Mouse (Mus musculus): ENCODE measurements around the gene Cyb5rl. TPM values are rescaled to one million over a fixed set of nuclear protein-coding genes. Genes with fewer than 3 reads are reported as not detected.

The Cyb5rl gene
- polyA plus RNA-seq, 1 experiment from 2014 or later, result 7.3 TPM

GRCm38 (mm10) chr4:107042304-107042703 is 24.5 kb upstream of the Cyb5rl start:
- Histone ChIP-seq H3K36me3 (peaks cover 94% of the 10 kb centered on the region), H3K9me3 (no peaks in the 10 kb centered on the region), H3K4me3 (no peak overlapping the region), H3K27me3 (ENCODE audit: insufficient read depth, poor library complexity, severe bottlenecking) (no peaks in the 10 kb centered on the region), H3K4me1 (peaks cover 13% of the 10 kb centered on the region), H3K27ac (no peak overlapping the region)
- 89% methylated on average over 6 of the region's 6 CpGs for WGBS
- no peak for DNase-seq (ENCODE audit: low spot score)

DNA sequence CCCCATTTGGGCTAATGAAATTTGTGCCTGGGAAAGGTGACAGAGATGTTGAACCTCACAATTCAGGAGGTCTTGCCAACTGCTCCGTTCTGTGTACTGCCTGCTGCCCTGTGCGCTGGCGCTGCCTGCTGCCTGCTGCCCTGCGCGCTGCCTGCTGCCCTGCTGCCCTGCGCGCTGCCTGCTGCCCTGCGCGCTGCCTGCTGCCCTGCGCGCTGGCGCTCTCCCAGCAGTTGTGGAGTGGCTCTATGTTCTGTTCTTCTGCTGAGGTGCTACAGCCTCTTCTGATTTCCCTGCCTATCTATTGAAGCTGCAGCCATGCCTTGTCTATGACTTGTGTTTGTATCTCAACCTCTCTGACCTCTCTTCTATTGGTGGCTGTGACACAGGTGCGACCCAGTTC is 21.6 kb upstream of the Cyb5rl start:
- H3K36me3 ChIP-seq, result peaks cover 87% of the 10 kb centered on the region
- no peaks in the 10 kb centered on the region for H3K9me3 ChIP-seq
- no peak overlapping the region for H3K4me3 ChIP-seq
- WGBS, result 97% methylated on average over 13 of the region's 13 CpGs
- no peak overlapping the region for H3K27ac ChIP-seq
- H3K4me1 ChIP-seq, result no peaks in the 10 kb centered on the region
- no peak for DNase-seq (ENCODE audit: low spot score)
- no peaks in the 10 kb centered on the region for H3K27me3 ChIP-seq (ENCODE audit: insufficient read depth, poor library complexity, severe bottlenecking)

DNA sequence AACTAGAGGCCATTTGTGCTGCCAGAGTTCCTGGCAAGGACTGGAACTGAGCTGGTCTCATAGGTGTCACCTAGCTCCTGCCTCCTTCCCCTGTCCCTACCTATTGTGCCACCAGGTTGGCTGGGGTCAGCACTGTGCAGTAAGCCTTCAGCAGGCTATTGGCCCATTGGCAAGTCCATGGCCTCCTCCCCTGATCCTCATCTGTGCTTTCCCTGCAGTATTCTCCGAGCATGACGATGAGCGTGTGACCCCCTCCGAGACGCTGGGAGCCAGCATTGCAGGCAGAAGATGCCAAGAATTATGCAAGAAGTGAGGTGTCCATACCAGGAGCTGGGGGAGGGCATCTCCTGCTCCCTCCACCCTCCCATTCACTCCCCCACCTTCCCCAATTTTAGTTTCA is 19.0 kb upstream of the Cyb5rl start:
- no peak overlapping the region for H3K27ac ChIP-seq
- H3K9me3 ChIP-seq, result no peaks in the 10 kb centered on the region
- peaks cover 61% of the 10 kb centered on the region for H3K36me3 ChIP-seq
- 96% methylated on average over 5 of the region's 5 CpGs for WGBS
- no peak for DNase-seq (ENCODE audit: low spot score)
- no peaks in the 10 kb centered on the region for H3K4me1 ChIP-seq
- no peaks in the 10 kb centered on the region for H3K27me3 ChIP-seq (ENCODE audit: insufficient read depth, poor library complexity, severe bottlenecking)
- no peak overlapping the region for H3K4me3 ChIP-seq

DNA sequence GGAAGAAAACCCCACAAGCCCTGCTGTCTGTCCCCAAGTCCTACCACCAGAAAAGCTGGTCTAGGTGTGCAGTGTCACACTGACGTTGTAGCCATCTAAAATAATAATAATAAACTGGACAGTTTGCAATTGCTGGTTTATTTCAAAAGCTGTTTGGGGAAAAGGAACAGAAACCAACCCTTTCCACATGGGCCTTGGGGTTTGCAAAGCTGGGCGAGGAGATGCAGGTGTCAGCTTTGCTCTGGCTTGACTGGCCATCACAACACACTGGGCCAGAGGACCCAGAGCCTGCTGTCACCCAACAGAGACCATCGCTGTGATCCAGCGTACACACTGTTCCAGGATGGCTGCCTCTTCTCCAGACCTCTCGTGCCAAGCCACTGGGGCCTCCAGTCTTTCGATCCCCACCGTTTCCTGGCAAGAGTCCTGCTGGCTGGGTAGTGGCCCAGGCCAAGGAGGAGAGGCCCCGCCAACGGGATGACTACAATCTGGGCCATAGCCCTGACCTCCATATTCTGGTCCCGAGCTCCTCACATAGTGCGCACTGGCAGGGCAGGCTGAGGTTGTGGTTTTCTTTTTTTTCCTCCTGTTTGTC is 18.1 kb upstream of the Cyb5rl start:
- WGBS, result 91% methylated on average over 11 of the region's 11 CpGs
- H3K36me3 ChIP-seq, result peaks cover 56% of the 10 kb centered on the region
- no peak overlapping the region for H3K4me3 ChIP-seq
- H3K4me1 ChIP-seq, result no peaks in the 10 kb centered on the region
- no peak for DNase-seq (ENCODE audit: low spot score)
- H3K9me3 ChIP-seq, result no peaks in the 10 kb centered on the region
- H3K27ac ChIP-seq, result no peak overlapping the region
- no peaks in the 10 kb centered on the region for H3K27me3 ChIP-seq (ENCODE audit: insufficient read depth, poor library complexity, severe bottlenecking)

- Histone ChIP-seq H3K4me3 (no peak overlapping the region), H3K4me1 (no peaks in the 10 kb centered on the region), H3K27me3 (ENCODE audit: insufficient read depth, poor library complexity, severe bottlenecking) (no peaks in the 10 kb centered on the region), H3K9me3 (no peaks in the 10 kb centered on the region), H3K27ac (no peak overlapping the region), H3K36me3 (peaks cover 45% of the 10 kb centered on the region)
- DNase-seq (ENCODE audit: low spot score), result no peak
- WGBS, result 44% methylated on average over 4 of the region's 4 CpGs
These were observed 14.9 kb upstream of the Cyb5rl start for GRCm38 (mm10) chr4:107051889-107052288.

DNA sequence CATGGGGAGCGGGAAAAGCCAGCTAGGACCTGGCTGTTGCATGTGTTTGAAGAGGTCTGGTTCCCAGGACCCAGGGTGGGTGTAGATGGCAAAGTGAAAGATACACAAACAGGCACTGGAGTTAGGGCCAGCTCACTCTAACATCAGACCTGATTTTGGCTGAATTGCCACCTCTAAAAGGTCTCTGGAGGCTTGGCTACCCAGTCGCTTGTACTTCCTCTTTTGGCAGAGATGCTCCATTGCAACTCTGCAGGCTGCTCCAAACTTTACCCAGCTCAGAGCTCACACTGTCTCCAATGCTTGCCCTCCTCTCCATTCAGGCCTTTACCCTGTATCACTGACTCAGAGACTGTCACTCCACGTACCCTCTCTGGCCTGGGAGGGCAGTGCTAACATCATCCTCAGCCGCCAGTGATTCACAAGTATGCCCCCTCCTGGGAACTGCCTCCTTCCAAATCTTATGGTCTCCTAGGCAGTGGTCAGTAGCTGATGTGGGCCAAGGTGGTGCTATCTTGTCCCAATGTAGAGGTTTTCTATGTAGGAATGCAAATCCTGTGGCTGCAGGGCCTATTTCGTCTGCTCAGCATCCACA is 13.7 kb upstream of the Cyb5rl start:
- Histone ChIP-seq H3K9me3 (no peaks in the 10 kb centered on the region), H3K4me3 (no peak overlapping the region), H3K27ac (no peak overlapping the region), H3K4me1 (no peaks in the 10 kb centered on the region), H3K27me3 (ENCODE audit: insufficient read depth, poor library complexity, severe bottlenecking) (no peaks in the 10 kb centered on the region), H3K36me3 (peaks cover 45% of the 10 kb centered on the region)
- WGBS, result 52% methylated on average over 5 of the region's 5 CpGs
- DNase-seq (ENCODE audit: low spot score), result no peak

DNA sequence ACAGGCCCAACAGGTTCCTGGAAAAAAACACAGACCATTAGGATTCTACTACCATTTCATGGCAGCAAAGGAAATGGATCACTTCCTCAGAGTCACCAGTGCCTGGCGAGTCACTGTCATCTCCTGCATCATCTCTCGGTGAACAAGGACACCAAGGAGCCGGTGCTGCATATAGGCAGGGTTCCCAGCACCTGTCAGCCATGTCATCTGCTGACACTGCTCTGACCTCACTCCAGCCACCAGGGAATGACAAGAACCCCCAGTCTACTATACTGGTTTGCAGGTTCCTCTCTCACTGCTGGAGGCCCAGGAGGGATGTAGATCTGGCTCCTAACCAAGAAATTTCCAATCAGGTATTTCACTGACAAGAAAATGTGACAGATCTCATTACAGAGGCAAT is 10.7 kb upstream of the Cyb5rl start:
- Histone ChIP-seq H3K27ac (no peak overlapping the region), H3K9me3 (no peaks in the 10 kb centered on the region), H3K36me3 (peaks cover 62% of the 10 kb centered on the region), H3K4me3 (no peak overlapping the region), H3K4me1 (no peaks in the 10 kb centered on the region), H3K27me3 (ENCODE audit: insufficient read depth, poor library complexity, severe bottlenecking) (no peaks in the 10 kb centered on the region)
- 68% methylated on average over 3 of the region's 3 CpGs for WGBS
- DNase-seq (ENCODE audit: low spot score), result no peak

- 83% methylated on average over 5 of the region's 5 CpGs for WGBS
- Histone ChIP-seq H3K36me3 (peaks cover 81% of the 10 kb centered on the region), H3K27me3 (ENCODE audit: insufficient read depth, poor library complexity, severe bottlenecking) (no peaks in the 10 kb centered on the region), H3K9me3 (no peaks in the 10 kb centered on the region), H3K27ac (no peak overlapping the region), H3K4me1 (no peaks in the 10 kb centered on the region), H3K4me3 (no peak overlapping the region)
- no peak for DNase-seq (ENCODE audit: low spot score)
These were observed 8.4 kb upstream of the Cyb5rl start for GRCm38 (mm10) chr4:107058346-107058745.

DNA sequence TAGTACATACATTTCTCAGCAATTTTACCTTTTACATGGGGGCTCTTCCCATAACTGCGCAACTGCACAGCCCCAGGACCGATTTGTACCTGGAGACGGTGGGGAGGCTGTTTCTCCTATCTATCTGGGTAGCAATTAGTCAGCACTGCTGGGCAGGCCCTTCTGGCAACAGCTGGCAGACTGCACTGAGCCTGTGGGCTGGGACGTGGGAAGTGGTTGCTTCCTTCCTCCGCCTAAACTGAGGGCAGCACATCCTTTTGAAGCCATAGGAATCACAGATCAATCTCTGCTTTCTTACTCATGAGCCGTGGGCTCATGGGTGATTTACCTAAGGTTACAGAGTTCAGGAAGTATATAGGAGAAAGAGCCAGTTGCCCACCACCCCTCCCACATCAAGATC is 8.0 kb upstream of the Cyb5rl start:
- Histone ChIP-seq H3K27me3 (ENCODE audit: insufficient read depth, poor library complexity, severe bottlenecking) (no peaks in the 10 kb centered on the region), H3K27ac (no peak overlapping the region), H3K4me1 (no peaks in the 10 kb centered on the region), H3K36me3 (peaks cover 86% of the 10 kb centered on the region), H3K9me3 (no peaks in the 10 kb centered on the region), H3K4me3 (no peak overlapping the region)
- DNase-seq (ENCODE audit: low spot score), result no peak
- 85% methylated on average over 6 of the region's 6 CpGs for WGBS

GRCm38 (mm10) chr4:107061560-107061959 is 5.2 kb upstream of the Cyb5rl start:
- Histone ChIP-seq H3K36me3 (peaks cover 77% of the 10 kb centered on the region), H3K9me3 (no peaks in the 10 kb centered on the region), H3K27ac (no peak overlapping the region), H3K4me3 (no peak overlapping the region), H3K4me1 (peaks cover 9% of the 10 kb centered on the region; the same call in 1 of the 2 replicates), H3K27me3 (ENCODE audit: insufficient read depth, poor library complexity, severe bottlenecking) (no peaks in the 10 kb centered on the region; the same call in 1 of the 2 replicates)
- WGBS, result 84% methylated on average over 4 of the region's 4 CpGs
- DNase-seq (ENCODE audit: low spot score), result no peak

DNA sequence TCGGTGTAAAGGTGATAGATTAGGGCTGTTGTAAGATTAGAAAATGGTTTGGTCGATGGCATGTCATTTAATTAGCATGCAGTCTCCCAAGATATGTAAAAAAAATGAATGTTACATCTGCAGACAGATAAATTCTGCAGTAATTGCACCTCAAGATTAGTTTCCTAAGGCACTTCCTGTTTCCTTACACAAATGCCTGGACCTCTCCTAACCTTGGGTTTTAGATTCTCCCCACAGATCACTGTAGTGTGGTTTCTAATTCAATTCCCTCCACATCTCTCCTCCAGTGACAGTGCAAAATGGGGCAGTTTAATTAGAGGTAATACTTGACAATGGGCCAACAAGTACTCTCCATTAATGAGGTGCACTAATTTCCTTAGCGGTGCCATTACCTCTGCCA is 3.6 kb upstream of the Cyb5rl start:
- Histone ChIP-seq H3K27ac (no peak overlapping the region), H3K27me3 (ENCODE audit: insufficient read depth, poor library complexity, severe bottlenecking) (peaks cover 4% of the 10 kb centered on the region), H3K4me3 (no peak overlapping the region), H3K4me1 (peaks cover 18% of the 10 kb centered on the region), H3K9me3 (no peaks in the 10 kb centered on the region), H3K36me3 (peaks cover 60% of the 10 kb centered on the region)
- WGBS, result 88% methylated on average over 3 of the region's 3 CpGs
- no peak for DNase-seq (ENCODE audit: low spot score)

- Histone ChIP-seq H3K4me3 (no peak overlapping the region), H3K27ac (no peak overlapping the region), H3K36me3 (peaks cover 48% of the 10 kb centered on the region), H3K27me3 (ENCODE audit: insufficient read depth, poor library complexity, severe bottlenecking) (peaks cover 11% of the 10 kb centered on the region), H3K4me1 (peaks cover 18% of the 10 kb centered on the region), H3K9me3 (no peaks in the 10 kb centered on the region)
- DNase-seq (ENCODE audit: low spot score), result no peak
- 82% methylated on average over 5 of the region's 5 CpGs for WGBS
These were observed 2.2 kb upstream of the Cyb5rl start for GRCm38 (mm10) chr4:107064394-107065098.

GRCm38 (mm10) chr4:107067151-107067840 is 508 bp downstream of the Cyb5rl start:
- Histone ChIP-seq H3K27ac (peak overlapping the region; percentile 95), H3K9me3 (no peaks in the 10 kb centered on the region), H3K4me1 (peaks cover 18% of the 10 kb centered on the region), H3K27me3 (ENCODE audit: insufficient read depth, poor library complexity, severe bottlenecking) (peaks cover 25% of the 10 kb centered on the region), H3K36me3 (peaks cover 23% of the 10 kb centered on the region), H3K4me3 (peak overlapping the region; percentile 93)
- DNase-seq (ENCODE audit: low spot score), result no peak
- 4% methylated on average over 33 of the region's 33 CpGs for WGBS

Data from heart, embryonic 10.5 days (tissue).